Mouse (Mus musculus): Measurements from ENCODE around the gene Hoxd3. TPM values are rescaled to one million over a fixed set of nuclear protein-coding genes. Genes with fewer than 3 reads are reported as not detected.

The Hoxd3 gene
- polyA plus RNA-seq, 1 experiment from 2014 or later, result 0.07 TPM

DNA sequence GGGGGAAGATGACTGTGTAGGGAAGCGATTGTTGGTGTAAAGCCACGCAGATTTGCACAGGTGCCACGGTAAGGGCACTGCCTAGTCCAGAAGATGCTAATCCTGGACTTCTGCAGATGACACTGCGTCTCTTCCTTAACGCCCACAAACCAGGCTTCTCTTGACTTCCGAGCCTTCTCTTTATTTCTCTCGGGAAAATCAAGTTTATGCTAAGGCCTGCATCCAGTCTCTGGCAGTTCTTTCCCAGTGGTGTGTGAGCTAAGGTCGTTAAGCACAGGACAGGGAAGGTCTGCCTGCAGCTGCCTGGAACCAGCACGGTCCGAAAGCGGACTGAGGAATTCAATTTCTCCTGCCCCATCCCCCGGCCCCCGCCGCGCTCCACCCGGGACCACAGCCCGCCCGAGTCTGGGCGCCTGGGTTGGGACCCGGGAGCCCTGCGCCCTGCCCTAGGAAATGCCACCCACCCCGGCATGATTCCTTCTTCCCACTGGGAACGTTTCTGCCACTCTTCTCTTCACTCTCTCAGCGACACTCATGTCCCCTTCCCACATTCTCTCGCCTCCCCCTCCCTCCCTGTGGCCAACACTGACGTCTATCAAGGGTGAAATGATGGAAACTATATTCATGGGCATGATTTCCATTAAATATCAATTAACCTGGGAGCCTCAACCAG, 7.9 kb upstream of the Hoxd3 start:
- H3K9me3 ChIP-seq (ENCODE audit: control insufficient read depth, low read length), result no peaks in the 10 kb centered on the region
- no peak overlapping the region for H3K9ac ChIP-seq (ENCODE audit: low read length)
- H3K27me3 ChIP-seq (ENCODE audit: control insufficient read depth, insufficient read depth, low read length), result peaks cover 98% of the 10 kb centered on the region
- DNase-seq (ENCODE audit: low spot score, missing footprints), result peak; percentile 94
- H3K27ac ChIP-seq (ENCODE audit: low read depth, low read length), result no peak overlapping the region
- no peak for ATAC-seq (ENCODE audit: low FRiP score)
- H3K4me1 ChIP-seq (ENCODE audit: control insufficient read depth, insufficient read depth, low read length), result peaks cover 13% of the 10 kb centered on the region
- H3K4me2 ChIP-seq, result no peak overlapping the region
- no peaks in the 10 kb centered on the region for H3K36me3 ChIP-seq (ENCODE audit: control insufficient read depth, insufficient read depth, low read length)
- H3K4me3 ChIP-seq (ENCODE audit: low read depth, low read length), result no peak overlapping the region
- under 1% methylated on average over 26 of the region's 26 CpGs for WGBS

GRCm38 (mm10) chr2:74704393-74704998, 7.2 kb upstream of the Hoxd3 start, which contains the start of gene Hoxd8:
Gene Hoxd8, plus strand, starts transcription at chr2:74704615.
- H3K4me3 ChIP-seq (ENCODE audit: low read depth, low read length), result peak within 1 kb of the TSS; percentile 34
- no peaks in the 10 kb centered on the region for H3K9me3 ChIP-seq (ENCODE audit: control insufficient read depth, low read length)
- no peaks in the 10 kb centered on the region for H3K36me3 ChIP-seq (ENCODE audit: control insufficient read depth, insufficient read depth, low read length)
- ATAC-seq (ENCODE audit: low FRiP score) (peak; percentile 41; the same call in 1 of the 2 replicates), DNase-seq (ENCODE audit: low spot score, missing footprints) (peak; percentile 93)
- no peak within 1 kb of the TSS for H3K9ac ChIP-seq (ENCODE audit: low read length)
- peak within 1 kb of the TSS; percentile 49 for H3K4me2 ChIP-seq
- H3K27me3 ChIP-seq (ENCODE audit: control insufficient read depth, insufficient read depth, low read length), result peaks cover 98% of the 10 kb centered on the region
- H3K27ac ChIP-seq (ENCODE audit: low read depth, low read length), result no peak within 1 kb of the TSS
- under 1% methylated on average over 45 of the region's 52 CpGs for WGBS
- peaks cover 13% of the 10 kb centered on the region for H3K4me1 ChIP-seq (ENCODE audit: control insufficient read depth, insufficient read depth, low read length)

DNA sequence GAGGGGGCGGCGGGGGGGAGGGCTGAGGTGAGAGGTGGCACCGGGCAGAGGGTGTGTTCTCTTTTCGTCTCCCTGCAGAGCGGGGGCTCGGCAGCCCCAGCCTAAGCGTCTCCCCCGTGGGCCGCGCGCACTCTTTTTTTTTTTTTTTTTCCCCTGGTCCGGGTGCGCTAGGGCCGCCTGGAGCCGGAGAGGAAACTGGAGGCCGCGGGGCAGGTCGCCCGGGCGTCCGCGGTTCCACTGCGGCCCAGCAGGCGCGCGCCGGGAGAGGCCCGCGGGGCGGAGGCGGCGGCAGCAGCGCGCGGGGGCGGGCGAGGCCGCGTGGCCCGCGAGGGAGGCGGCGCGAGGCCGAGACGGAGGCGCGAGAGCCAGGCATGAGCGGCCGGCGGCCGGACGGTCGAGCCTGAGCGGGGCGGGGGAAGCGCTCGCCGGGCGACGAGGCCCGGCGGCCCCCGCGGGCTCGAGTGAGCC, 6.7 kb upstream of the Hoxd3 start:
- DNase-seq (ENCODE audit: low spot score, missing footprints), result no peak
- peaks cover 98% of the 10 kb centered on the region for H3K27me3 ChIP-seq (ENCODE audit: control insufficient read depth, insufficient read depth, low read length)
- no peak overlapping the region for H3K27ac ChIP-seq (ENCODE audit: low read depth, low read length)
- H3K4me2 ChIP-seq, result peak overlapping the region; percentile 49
- WGBS, result under 1% methylated on average over 53 of the region's 66 CpGs
- H3K9me3 ChIP-seq (ENCODE audit: control insufficient read depth, low read length), result no peaks in the 10 kb centered on the region
- no peaks in the 10 kb centered on the region for H3K36me3 ChIP-seq (ENCODE audit: control insufficient read depth, insufficient read depth, low read length)
- peaks cover 13% of the 10 kb centered on the region for H3K4me1 ChIP-seq (ENCODE audit: control insufficient read depth, insufficient read depth, low read length)
- ATAC-seq (ENCODE audit: low FRiP score), result peak; percentile 67
- peak overlapping the region; percentile 34 for H3K4me3 ChIP-seq (ENCODE audit: low read depth, low read length)
- no peak overlapping the region for H3K9ac ChIP-seq (ENCODE audit: low read length)

- H3K9ac ChIP-seq (ENCODE audit: low read length), result no peak overlapping the region
- no peaks in the 10 kb centered on the region for H3K9me3 ChIP-seq (ENCODE audit: control insufficient read depth, low read length)
- peaks cover 98% of the 10 kb centered on the region for H3K27me3 ChIP-seq (ENCODE audit: control insufficient read depth, insufficient read depth, low read length)
- ATAC-seq (ENCODE audit: low FRiP score) (peak; percentile 42), DNase-seq (ENCODE audit: low spot score, missing footprints) (peak; percentile 93)
- peak overlapping the region; percentile 34 for H3K4me3 ChIP-seq (ENCODE audit: low read depth, low read length)
- H3K4me1 ChIP-seq (ENCODE audit: control insufficient read depth, insufficient read depth, low read length), result peaks cover 13% of the 10 kb centered on the region
- H3K27ac ChIP-seq (ENCODE audit: low read depth, low read length), result no peak overlapping the region
- WGBS, result under 1% methylated on average over 68 of the region's 85 CpGs
- no peaks in the 10 kb centered on the region for H3K36me3 ChIP-seq (ENCODE audit: control insufficient read depth, insufficient read depth, low read length)
- H3K4me2 ChIP-seq, result peak overlapping the region; percentile 49
Measured at GRCm38 (mm10) chr2:74705467-74706089, 6.1 kb upstream of the Hoxd3 start.

DNA sequence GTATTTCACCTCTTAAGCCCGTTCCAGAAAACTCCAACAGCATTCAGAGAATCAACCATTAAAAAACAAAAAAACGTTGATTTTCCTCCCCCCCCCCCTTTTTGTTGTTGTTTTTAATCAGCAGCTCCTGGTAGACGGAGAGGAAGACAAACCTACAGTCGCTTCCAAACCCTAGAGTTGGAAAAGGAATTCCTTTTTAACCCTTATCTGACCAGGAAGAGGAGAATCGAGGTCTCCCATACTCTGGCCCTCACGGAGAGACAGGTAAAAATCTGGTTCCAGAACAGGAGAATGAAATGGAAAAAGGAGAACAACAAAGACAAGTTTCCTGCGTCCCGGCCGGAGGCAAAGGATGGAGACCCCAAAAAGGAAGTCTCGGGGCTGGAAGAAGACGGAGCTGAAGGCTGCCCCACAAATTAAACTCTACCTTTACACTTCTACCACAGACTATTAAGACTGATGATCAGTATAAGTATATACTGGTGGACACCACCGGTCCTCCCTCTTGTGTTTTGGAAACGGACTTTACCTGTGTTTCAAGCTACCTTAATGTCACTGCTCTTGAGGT, 5.2 kb upstream of the Hoxd3 start:
- Histone ChIP-seq H3K9ac (ENCODE audit: low read length) (no peak overlapping the region), H3K4me2 (no peak overlapping the region), H3K36me3 (ENCODE audit: control insufficient read depth, insufficient read depth, low read length) (no peaks in the 10 kb centered on the region), H3K27me3 (ENCODE audit: control insufficient read depth, insufficient read depth, low read length) (peaks cover 96% of the 10 kb centered on the region), H3K9me3 (ENCODE audit: control insufficient read depth, low read length) (no peaks in the 10 kb centered on the region), H3K4me3 (ENCODE audit: low read depth, low read length) (no peak overlapping the region), H3K4me1 (ENCODE audit: control insufficient read depth, insufficient read depth, low read length) (peaks cover 13% of the 10 kb centered on the region), H3K27ac (ENCODE audit: low read depth, low read length) (no peak overlapping the region)
- 2% methylated on average over 13 of the region's 13 CpGs for WGBS
- DNase-seq (ENCODE audit: low spot score, missing footprints) (peak; percentile 94), ATAC-seq (ENCODE audit: low FRiP score) (no peak)

- peaks cover 97% of the 10 kb centered on the region for H3K27me3 ChIP-seq (ENCODE audit: control insufficient read depth, insufficient read depth, low read length)
- no peak for ATAC-seq (ENCODE audit: low FRiP score)
- WGBS, result 4% methylated on average over 7 of the region's 7 CpGs
- H3K9ac ChIP-seq (ENCODE audit: low read length), result no peak overlapping the region
- no peak for DNase-seq (ENCODE audit: low spot score, missing footprints)
- H3K9me3 ChIP-seq (ENCODE audit: control insufficient read depth, low read length), result no peaks in the 10 kb centered on the region
- H3K4me3 ChIP-seq (ENCODE audit: low read depth, low read length), result no peak overlapping the region
- no peak overlapping the region for H3K4me2 ChIP-seq
- H3K4me1 ChIP-seq (ENCODE audit: control insufficient read depth, insufficient read depth, low read length), result peaks cover 13% of the 10 kb centered on the region
- no peaks in the 10 kb centered on the region for H3K36me3 ChIP-seq (ENCODE audit: control insufficient read depth, insufficient read depth, low read length)
- no peak overlapping the region for H3K27ac ChIP-seq (ENCODE audit: low read depth, low read length)
Measured at GRCm38 (mm10) chr2:74707599-74707998, 4.1 kb upstream of the Hoxd3 start.

DNA sequence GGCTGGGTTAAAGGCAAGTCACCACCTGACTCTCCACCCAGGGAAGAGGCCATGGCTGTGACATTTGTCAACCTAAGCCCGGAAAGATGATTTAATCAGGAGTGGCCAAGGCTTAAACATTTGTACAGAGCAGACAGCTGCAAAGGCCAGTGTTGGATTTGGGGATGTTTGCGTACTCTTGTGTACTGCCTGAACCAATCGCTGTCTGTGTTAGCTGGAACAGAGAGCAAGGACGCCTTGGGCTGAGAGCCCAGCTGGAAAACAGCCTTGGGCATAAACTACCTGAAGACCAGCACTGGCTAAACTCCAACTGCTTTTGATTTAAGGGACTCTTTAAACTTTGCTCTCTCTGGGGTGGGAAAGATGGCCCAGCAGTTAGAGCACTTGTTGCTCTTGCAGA, 3.1 kb upstream of the Hoxd3 start:
- no peak for DNase-seq (ENCODE audit: low spot score, missing footprints)
- no peaks in the 10 kb centered on the region for H3K36me3 ChIP-seq (ENCODE audit: control insufficient read depth, insufficient read depth, low read length)
- peaks cover 97% of the 10 kb centered on the region for H3K27me3 ChIP-seq (ENCODE audit: control insufficient read depth, insufficient read depth, low read length)
- WGBS, result 4% methylated on average over 4 of the region's 4 CpGs
- ATAC-seq (ENCODE audit: low FRiP score), result no peak
- H3K9ac ChIP-seq (ENCODE audit: low read length), result no peak overlapping the region
- H3K4me1 ChIP-seq (ENCODE audit: control insufficient read depth, insufficient read depth, low read length), result peaks cover 13% of the 10 kb centered on the region
- H3K27ac ChIP-seq (ENCODE audit: low read depth, low read length), result no peak overlapping the region
- H3K9me3 ChIP-seq (ENCODE audit: control insufficient read depth, low read length), result no peaks in the 10 kb centered on the region
- no peak overlapping the region for H3K4me2 ChIP-seq
- no peak overlapping the region for H3K4me3 ChIP-seq (ENCODE audit: low read depth, low read length)

GRCm38 (mm10) chr2:74709465-74710419, 2.0 kb upstream of the Hoxd3 start:
- WGBS, result 6% methylated on average over 5 of the region's 5 CpGs
- Histone ChIP-seq H3K4me2 (no peak overlapping the region), H3K36me3 (ENCODE audit: control insufficient read depth, insufficient read depth, low read length) (no peaks in the 10 kb centered on the region), H3K27ac (ENCODE audit: low read depth, low read length) (no peak overlapping the region), H3K27me3 (ENCODE audit: control insufficient read depth, insufficient read depth, low read length) (peaks cover 97% of the 10 kb centered on the region), H3K4me1 (ENCODE audit: control insufficient read depth, insufficient read depth, low read length) (peaks cover 11% of the 10 kb centered on the region), H3K4me3 (ENCODE audit: low read depth, low read length) (no peak overlapping the region), H3K9ac (ENCODE audit: low read length) (no peak overlapping the region), H3K9me3 (ENCODE audit: control insufficient read depth, low read length) (no peaks in the 10 kb centered on the region)
- ATAC-seq (ENCODE audit: low FRiP score) (no peak), DNase-seq (ENCODE audit: low spot score, missing footprints) (peak; percentile 93)
